19 mouse cellular contexts compared by ENCODE assay signal in the genomic region with DNA sequence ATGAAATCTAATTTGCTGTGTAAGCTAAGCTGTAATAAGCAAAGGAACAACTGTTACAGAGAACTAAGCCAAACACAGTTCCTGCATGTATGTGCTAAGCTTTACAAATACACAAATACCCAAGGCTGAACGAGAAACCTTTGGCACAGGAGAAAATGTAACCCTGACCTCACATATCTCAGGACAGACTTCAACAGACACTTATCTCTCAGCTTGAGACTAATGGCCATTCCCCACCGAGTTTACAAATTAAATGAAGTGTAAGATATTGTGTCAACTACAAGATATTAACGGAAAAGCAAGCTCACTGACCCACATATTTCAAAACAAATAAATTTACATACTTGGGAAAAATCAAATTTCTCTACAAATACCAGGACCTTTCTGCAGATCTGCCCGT.
DNase-seq lines count a peak whose midpoint lies in the region; ATAC-seq and TF ChIP-seq lines count a peak whose summit lies in the region.
"Had no signal": no experiment of that assay in that cellular context is flagged by ENCODE, and none has a peak within 500 bp of the region (broad histone marks: within the 10 kb centered on the region; RNA-seq: fewer than 3 reads in every experiment).

No protein-coding gene starts in this region.

- H3K9me3 ChIP-seq in heart, embryonic 14.5 days (ENCODE audit: control insufficient read depth, low read length) = no peaks in the 10 kb centered on the region
- H3K9me3 ChIP-seq in lung, embryonic 14.5 days (ENCODE audit: low read depth, low read length) = no peaks in the 10 kb centered on the region
- H3K9me3 ChIP-seq in forebrain, embryonic 12.5 days = no peaks in the 10 kb centered on the region
- H3K9me3 ChIP-seq: embryonic facial prominence, embryonic 10.5 days; forebrain, embryonic 10.5 days; forebrain, embryonic 15.5 days; hindbrain, embryonic 13.5 days had no signal

- H3K27ac ChIP-seq in heart, embryonic 14.5 days (replicated peaks in 1 of 2; ENCODE audit: control insufficient read depth in 1 of 2, insufficient read depth in 1 of 2, low read depth in 2 of 2, low read length in 2 of 2) = peak overlapping the region in 1 of 2 experiments; percentile 82; a peak in 2 of 4 replicates
- peak overlapping the region; percentile 63; the same call in 1 of the 2 replicates for H3K27ac ChIP-seq in layer of hippocampus, adult 2 months
- H3K27ac ChIP-seq in lung, embryonic 14.5 days (ENCODE audit: low read depth) = peak overlapping the region; percentile 55; the same call in 1 of the 2 replicates
- no peak overlapping the region for H3K27ac ChIP-seq in forebrain, embryonic 12.5 days
- H3K27ac ChIP-seq: embryonic facial prominence, embryonic 10.5 days; forebrain, embryonic 10.5 days; forebrain, embryonic 15.5 days; hindbrain, embryonic 13.5 days; hindbrain, postnatal 0 days had no signal

- no peak overlapping the region for H3K4me3 ChIP-seq in heart, embryonic 14.5 days (ENCODE audit: control insufficient read depth in 1 of 2, insufficient read depth in 1 of 2, low read depth in 1 of 2, low read length in 2 of 2)
- H3K4me3 ChIP-seq in layer of hippocampus, adult 2 months = no peak overlapping the region
- H3K4me3 ChIP-seq in lung, embryonic 14.5 days (ENCODE audit: low read depth, low read length) = no peak overlapping the region
- no peak overlapping the region for H3K4me3 ChIP-seq in myocyte
- H3K4me3 ChIP-seq in forebrain, embryonic 12.5 days (replicated peaks) = no peak overlapping the region
- H3K4me3 ChIP-seq: embryonic facial prominence, embryonic 10.5 days; forebrain, embryonic 10.5 days; forebrain, embryonic 15.5 days; hindbrain, embryonic 13.5 days had no signal

- no peak for ATAC-seq in heart, embryonic 14.5 days (ENCODE audit: insufficient number of reproducible peaks, insufficient read depth, low FRiP score, low read depth)
- ATAC-seq in lung, embryonic 14.5 days (ENCODE audit: insufficient read depth) = no peak
- no peak for ATAC-seq in forebrain, embryonic 12.5 days (ENCODE audit: low FRiP score)
- ATAC-seq: forebrain, embryonic 15.5 days; hindbrain, postnatal 0 days had no signal

- peak overlapping the region; percentile 46 for H3K9ac ChIP-seq in heart, embryonic 14.5 days (ENCODE audit: low read length)
- H3K9ac ChIP-seq in lung, embryonic 14.5 days = no peak overlapping the region
- H3K9ac ChIP-seq in forebrain, embryonic 12.5 days = no peak overlapping the region
- H3K9ac ChIP-seq: forebrain, embryonic 15.5 days; hindbrain, embryonic 13.5 days had no signal

- H3K4me2 ChIP-seq in heart, embryonic 14.5 days (ENCODE audit: low read length) = 0 out of 2 replicates have a peak overlapping the region, but pooled peaks have one; percentile 55
- H3K4me2 ChIP-seq in lung, embryonic 14.5 days = no peak overlapping the region
- peak overlapping the region; percentile 61 for H3K4me2 ChIP-seq in myocyte (ENCODE audit: low read depth)
- no peak overlapping the region for H3K4me2 ChIP-seq in forebrain, embryonic 12.5 days
- H3K4me2 ChIP-seq: forebrain, embryonic 15.5 days; hindbrain, embryonic 13.5 days had no signal

- no peak for TF ChIP-seq CTCF in layer of hippocampus, adult 2 months (conservative IDR thresholded peaks at IDR 0.05)
- no peak for TF ChIP-seq CTCF in lung, embryonic 14.5 days (IDR thresholded peaks at IDR 0.05; ENCODE audit: low read depth)

- no peak for TF ChIP-seq POLR2A in myocyte (IDR thresholded peaks at IDR 0.05; ENCODE audit: insufficient read length, low read depth)

- no peak for DNase-seq in heart, postnatal 4 days
- DNase-seq in layer of hippocampus, adult 2 months (ENCODE audit: low spot score in 2 of 2) = no peak
- no peak for DNase-seq in layer of hippocampus, postnatal 10 days (ENCODE audit: low spot score in 2 of 2)
- DNase-seq in lung, embryonic 14.5 days = no peak
- DNase-seq in lung, postnatal 36 days = no peak
- DNase-seq: adrenal gland, adult 8-10 months; adrenal gland, postnatal 36 days; cerebellum, adult 2 months; cerebellum, postnatal 10 days; gastrocnemius, postnatal 14 days; heart, postnatal 10 days had no signal

- H3K4me1 ChIP-seq in heart, embryonic 14.5 days (ENCODE audit: control insufficient read depth in 2 of 2, insufficient read depth in 2 of 2, low read length in 2 of 2) = peaks cover 8 to 58% of the 10 kb centered on the region in 2 experiments
- H3K4me1 ChIP-seq in lung, embryonic 14.5 days (ENCODE audit: insufficient read depth) = peaks cover 8% of the 10 kb centered on the region; the same call in 1 of the 2 replicates
- peaks cover 3% of the 10 kb centered on the region; the same call in 1 of the 2 replicates for H3K4me1 ChIP-seq in forebrain, embryonic 12.5 days
- H3K4me1 ChIP-seq: forebrain, embryonic 15.5 days had no signal

- WGBS in heart, embryonic 14.5 days = 37% methylated on average over 4 of the region's 4 CpGs
- 27% methylated on average over 4 of the region's 4 CpGs for WGBS in lung, embryonic 14.5 days
- WGBS in forebrain, embryonic 12.5 days = 68% methylated on average over 4 of the region's 4 CpGs

- no peaks in the 10 kb centered on the region for H3K27me3 ChIP-seq in heart, embryonic 14.5 days (ENCODE audit: control insufficient read depth, insufficient read depth, low read length)
- no peaks in the 10 kb centered on the region for H3K27me3 ChIP-seq in lung, embryonic 14.5 days (ENCODE audit: insufficient read depth, low read length)
- no peaks in the 10 kb centered on the region for H3K27me3 ChIP-seq in myocyte (ENCODE audit: control insufficient read depth, insufficient read depth, insufficient read length)
- H3K27me3 ChIP-seq in forebrain, embryonic 12.5 days = no peaks in the 10 kb centered on the region
- H3K27me3 ChIP-seq: forebrain, embryonic 15.5 days; hindbrain, embryonic 13.5 days had no signal

- no peak overlapping the region for H3ac ChIP-seq in myocyte (ENCODE audit: control insufficient read depth, insufficient read length)

- no peaks in the 10 kb centered on the region for H3K36me3 ChIP-seq in heart, embryonic 14.5 days (ENCODE audit: control insufficient read depth, insufficient read depth, low read length)
- H3K36me3 ChIP-seq in lung, embryonic 14.5 days (ENCODE audit: insufficient read depth) = no peaks in the 10 kb centered on the region
- H3K36me3 ChIP-seq in myocyte (ENCODE audit: control insufficient read depth, insufficient read depth) = no peaks in the 10 kb centered on the region
- H3K36me3 ChIP-seq in forebrain, embryonic 12.5 days (replicated peaks) = no peaks in the 10 kb centered on the region
- H3K36me3 ChIP-seq: embryonic facial prominence, embryonic 10.5 days; forebrain, embryonic 15.5 days; hindbrain, embryonic 13.5 days had no signal

- H3K79me2 ChIP-seq in myocyte (ENCODE audit: control insufficient read depth, insufficient read depth) = peaks cover 54% of the 10 kb centered on the region

TF ChIP-seq in myocyte, 11 proteins besides CTCF, POLR2A, EP300 and RAD21:
- no peak for TF ChIP-seq MYOD1 (IDR thresholded peaks at IDR 0.05; ENCODE audit: control insufficient read depth in 1 of 3, insufficient read length in 2 of 3, low read depth in 2 of 3)
- no peak for TF ChIP-seq REST (IDR thresholded peaks at IDR 0.05; ENCODE audit: insufficient read depth, insufficient read length)
- no peak for TF ChIP-seq TCF12 (IDR thresholded peaks at IDR 0.05; ENCODE audit: insufficient read depth, poor library complexity, severe bottlenecking)
- TF ChIP-seq MAX (IDR thresholded peaks at IDR 0.05; ENCODE audit: low read depth) = no peak
- no peak for TF ChIP-seq POLR2AphosphoS2 (IDR thresholded peaks at IDR 0.05; ENCODE audit: insufficient read length, low read depth)
- TF ChIP-seq TCF3 (IDR thresholded peaks at IDR 0.05; ENCODE audit: insufficient read length, low read depth) = no peak
- no peak for TF ChIP-seq SRF (IDR thresholded peaks at IDR 0.05; ENCODE audit: control insufficient read depth, insufficient read length, low read depth)
- TF ChIP-seq E2F4 (IDR thresholded peaks at IDR 0.05; ENCODE audit: insufficient read depth) = no peak
- no peak for TF ChIP-seq MYOG (IDR thresholded peaks at IDR 0.05; ENCODE audit: control insufficient read depth in 1 of 3, insufficient read depth in 1 of 3, insufficient read length in 2 of 3, low read depth in 2 of 3)
- TF ChIP-seq CEBPB (IDR thresholded peaks at IDR 0.05; ENCODE audit: insufficient read depth, poor library complexity, severe bottlenecking) = no peak
- TF ChIP-seq USF1 (IDR thresholded peaks at IDR 0.05; ENCODE audit: low read depth) = no peak

Comparison
In these comparisons a context has a peak if more than half of its experiments do, and no peak if none do; other contexts are left out.
1. H3K4me2 ChIP-seq: peak in heart, embryonic 14.5 days (single experiment) and myocyte (single experiment); none in lung, embryonic 14.5 days (single experiment) and forebrain, embryonic 12.5 days (single experiment).